In the genomic region with DNA sequence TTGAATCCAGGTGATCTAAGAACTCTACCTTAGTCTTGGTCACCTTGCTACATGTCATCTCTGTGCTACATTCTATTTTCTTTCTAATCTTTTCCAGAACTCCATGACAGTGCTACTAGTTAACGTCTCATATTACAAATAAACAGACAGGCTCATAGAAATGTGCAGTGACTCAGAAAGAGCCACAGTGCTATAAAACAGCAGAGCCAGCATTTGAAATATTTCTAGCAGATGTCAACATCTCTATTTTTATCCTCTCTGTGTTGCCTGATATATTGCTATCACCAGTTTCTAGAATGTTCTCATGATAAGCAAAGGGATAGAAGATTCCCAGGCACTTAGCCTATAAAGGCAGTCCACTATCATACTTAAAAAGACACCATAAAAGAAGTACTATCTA, we compare ENCODE assay signal across 27 mouse cellular contexts.
DNase-seq lines count a peak whose midpoint lies in the region; ATAC-seq and TF ChIP-seq lines count a peak whose summit lies in the region.
"Had no signal": no experiment of that assay in that cellular context is flagged by ENCODE, and none has a peak within 500 bp of the region (broad histone marks: within the 10 kb centered on the region; RNA-seq: fewer than 3 reads in every experiment).

No protein-coding gene starts in this region.

- no peak overlapping the region for H3K27ac ChIP-seq in heart, embryonic 10.5 days
- no peak overlapping the region for H3K27ac ChIP-seq in kidney, postnatal 0 days
- H3K27ac ChIP-seq in kidney, embryonic 15.5 days, result no peak overlapping the region
- H3K27ac ChIP-seq: forebrain, embryonic 15.5 days; hindbrain, embryonic 14.5 days; liver, embryonic 14.5 days; lung, embryonic 15.5 days; midbrain, embryonic 13.5 days had no signal

- ATAC-seq in kidney, postnatal 0 days (replicated peaks; ENCODE audit: low FRiP score, low read depth), result no peak
- no peak for ATAC-seq in kidney, embryonic 15.5 days (replicated peaks; ENCODE audit: low FRiP score)
- ATAC-seq: forebrain, embryonic 15.5 days; intestine, postnatal 0 days; midbrain, embryonic 13.5 days had no signal

- no peak overlapping the region for H3K9ac ChIP-seq in kidney, postnatal 0 days (ENCODE audit: low read depth, low read length)
- H3K9ac ChIP-seq in kidney, embryonic 15.5 days, result no peak overlapping the region
- H3K9ac ChIP-seq: forebrain, embryonic 15.5 days; hindbrain, embryonic 14.5 days; liver, embryonic 14.5 days; lung, embryonic 15.5 days; midbrain, embryonic 13.5 days had no signal

- TF ChIP-seq CTCF in kidney, postnatal 0 days (IDR thresholded peaks at IDR 0.05; ENCODE audit: low read depth), result no peak

- H3K4me3 ChIP-seq in heart, embryonic 10.5 days, result no peak overlapping the region
- H3K4me3 ChIP-seq in kidney, postnatal 0 days (replicated peaks; ENCODE audit: low read depth, low read length), result no peak overlapping the region
- no peak overlapping the region for H3K4me3 ChIP-seq in kidney, embryonic 15.5 days (replicated peaks)
- H3K4me3 ChIP-seq: forebrain, embryonic 15.5 days; lung, embryonic 15.5 days; midbrain, embryonic 13.5 days had no signal

- H3K4me2 ChIP-seq in kidney, postnatal 0 days (ENCODE audit: low read length), result no peak overlapping the region
- H3K4me2 ChIP-seq in kidney, embryonic 15.5 days, result no peak overlapping the region
- H3K4me2 ChIP-seq: forebrain, embryonic 15.5 days; hindbrain, embryonic 14.5 days; lung, embryonic 15.5 days; midbrain, embryonic 13.5 days had no signal

- no peaks in the 10 kb centered on the region for H3K27me3 ChIP-seq in heart, embryonic 10.5 days (ENCODE audit: insufficient read depth, poor library complexity, severe bottlenecking)
- H3K27me3 ChIP-seq in kidney, postnatal 0 days (ENCODE audit: insufficient read depth, low read length), result no peaks in the 10 kb centered on the region
- H3K27me3 ChIP-seq in kidney, embryonic 15.5 days, result no peaks in the 10 kb centered on the region
- H3K27me3 ChIP-seq: forebrain, embryonic 15.5 days; lung, embryonic 15.5 days; midbrain, embryonic 13.5 days had no signal

- no peaks in the 10 kb centered on the region for H3K9me3 ChIP-seq in heart, embryonic 10.5 days
- no peaks in the 10 kb centered on the region for H3K9me3 ChIP-seq in kidney, postnatal 0 days (replicated peaks; ENCODE audit: low read length)
- H3K9me3 ChIP-seq in kidney, embryonic 15.5 days (replicated peaks), result no peaks in the 10 kb centered on the region
- H3K9me3 ChIP-seq: forebrain, embryonic 15.5 days; lung, embryonic 15.5 days; midbrain, embryonic 13.5 days had no signal

- WGBS in heart, embryonic 10.5 days, result 53% methylated on average over 1 of the region's 1 CpGs
- 54% methylated on average over 1 of the region's 1 CpGs for WGBS in kidney, postnatal 0 days
- 59% methylated on average over 1 of the region's 1 CpGs for WGBS in kidney, embryonic 15.5 days

- no peaks in the 10 kb centered on the region for H3K36me3 ChIP-seq in heart, embryonic 10.5 days
- no peaks in the 10 kb centered on the region for H3K36me3 ChIP-seq in kidney, postnatal 0 days (ENCODE audit: insufficient read depth, low read length)
- H3K36me3 ChIP-seq in kidney, embryonic 15.5 days, result no peaks in the 10 kb centered on the region
- H3K36me3 ChIP-seq: forebrain, embryonic 15.5 days; lung, embryonic 15.5 days; midbrain, embryonic 13.5 days had no signal

- H3K4me1 ChIP-seq in heart, embryonic 10.5 days, result no peaks in the 10 kb centered on the region
- no peaks in the 10 kb centered on the region for H3K4me1 ChIP-seq in kidney, postnatal 0 days (replicated peaks; ENCODE audit: insufficient read depth, low read length)
- H3K4me1 ChIP-seq in kidney, embryonic 15.5 days, result no peaks in the 10 kb centered on the region
- H3K4me1 ChIP-seq: forebrain, embryonic 15.5 days; lung, embryonic 15.5 days; midbrain, embryonic 13.5 days had no signal

- DNase-seq in heart, adult 9 months (ENCODE audit: low spot score in 2 of 2), result peak; percentile 2 to 4
- DNase-seq in heart, embryonic 10.5 days (ENCODE audit: low spot score), result no peak
- peak; percentile 18 for DNase-seq in kidney, postnatal 0 days (ENCODE audit: low spot score)
- DNase-seq in adipocyte (ENCODE audit: low spot score), result peak; percentile 18
- DNase-seq in adrenal gland, adult (ENCODE audit: inconsistent age in 2 of 2, low spot score in 1 of 2), result no peak
- DNase-seq in urinary bladder, postnatal 14 days (ENCODE audit: low spot score), result no peak
- DNase-seq: adrenal gland, postnatal 10 days; cerebellum, adult 11 months; cerebellum, adult 9-10 months; cerebellum, postnatal 36 days; gastrocnemius, postnatal 25 days; heart, adult 11 months; heart, postnatal 36 days; kidney, adult 9 months; kidney, postnatal 25 days; liver; lung, postnatal 4 days; retina, postnatal 1 day; right cerebral cortex, postnatal 14 days; thymus, postnatal 14 days had no signal

Comparison
In these comparisons a context has a peak if more than half of its experiments do, and no peak if none do; other contexts are left out.
1. DNase-seq: peak in heart, adult 9 months (2 of 2), kidney, postnatal 0 days (single experiment) and adipocyte (single experiment); none in heart, embryonic 10.5 days (single experiment), adrenal gland, adult (0 of 2) and urinary bladder, postnatal 14 days (single experiment).